Comparison of ENCODE assay signal across 8 mouse cellular contexts in the genomic region with DNA sequence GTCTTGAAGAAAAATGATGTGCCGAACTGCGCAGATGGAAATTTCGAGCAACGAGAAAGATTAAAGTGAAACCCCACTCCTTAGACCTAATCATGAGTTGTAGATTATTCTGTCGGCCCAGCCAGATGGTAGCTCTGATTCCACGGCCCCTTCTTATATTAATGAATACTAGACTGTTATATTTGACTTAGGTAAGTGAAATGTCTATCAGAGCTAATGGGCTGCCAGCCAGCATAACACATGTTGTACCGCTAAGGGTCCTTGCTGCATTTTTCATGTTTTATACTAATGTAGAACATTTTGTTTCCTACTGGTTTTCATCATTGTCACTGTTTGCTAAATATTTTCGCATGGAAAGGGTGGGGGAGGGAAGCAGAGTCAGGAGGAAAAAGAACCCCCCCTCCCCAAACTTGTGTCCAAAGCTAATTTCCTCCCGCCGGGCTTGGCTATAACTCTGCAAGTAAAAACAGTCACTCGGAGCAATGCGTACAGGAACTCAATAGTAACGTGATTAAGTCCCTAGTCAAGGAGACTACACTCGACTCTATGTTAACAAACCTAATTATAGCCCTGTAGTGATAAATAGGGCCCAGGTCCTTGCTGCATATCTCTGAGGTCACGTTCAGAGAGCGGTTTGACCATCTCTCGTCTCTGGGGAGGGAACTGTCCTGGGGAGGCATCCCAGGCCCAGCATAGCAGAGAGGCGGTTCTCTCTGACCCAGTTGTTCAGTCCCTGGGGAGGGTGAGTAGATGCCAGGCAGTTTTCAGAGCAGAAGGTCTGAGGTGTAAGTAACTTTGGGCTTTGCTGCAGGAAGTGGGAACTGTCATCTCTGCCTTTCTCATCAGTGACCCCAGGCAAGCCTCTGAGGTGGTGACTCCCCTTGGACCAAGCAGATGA. TPM values are rescaled to one million over a fixed set of nuclear protein-coding genes. Genes with fewer than 3 reads are reported as not detected.
DNase-seq lines count a peak whose midpoint lies in the region; ATAC-seq lines count a peak whose summit lies in the region.

No protein-coding gene starts in this region.

- H3K27me3 ChIP-seq in forebrain, embryonic 13.5 days, result no peaks in the 10 kb centered on the region
- no peaks in the 10 kb centered on the region for H3K27me3 ChIP-seq in forebrain, embryonic 12.5 days
- H3K27me3 ChIP-seq in embryonic facial prominence, embryonic 10.5 days (replicated peaks; ENCODE audit: low read depth, poor library complexity, severe bottlenecking), result no peaks in the 10 kb centered on the region
- no peaks in the 10 kb centered on the region for H3K27me3 ChIP-seq in hindbrain, embryonic 13.5 days
- peaks cover 19% of the 10 kb centered on the region for H3K27me3 ChIP-seq in limb, embryonic 13.5 days

- H3K36me3 ChIP-seq in forebrain, embryonic 13.5 days (ENCODE audit: poor library complexity, severe bottlenecking), result no peaks in the 10 kb centered on the region
- no peaks in the 10 kb centered on the region for H3K36me3 ChIP-seq in forebrain, embryonic 12.5 days (replicated peaks)
- no peaks in the 10 kb centered on the region for H3K36me3 ChIP-seq in embryonic facial prominence, embryonic 10.5 days (replicated peaks)
- no peaks in the 10 kb centered on the region for H3K36me3 ChIP-seq in hindbrain, embryonic 13.5 days
- no peaks in the 10 kb centered on the region for H3K36me3 ChIP-seq in limb, embryonic 13.5 days

- H3K4me3 ChIP-seq in forebrain, embryonic 13.5 days, result no peak overlapping the region
- no peak overlapping the region for H3K4me3 ChIP-seq in forebrain, embryonic 12.5 days (replicated peaks)
- H3K4me3 ChIP-seq in embryonic facial prominence, embryonic 10.5 days, result 0 out of 2 replicates have a peak overlapping the region, but pooled peaks have one; percentile 19
- H3K4me3 ChIP-seq in hindbrain, embryonic 13.5 days, result no peak overlapping the region
- H3K4me3 ChIP-seq in limb, embryonic 13.5 days, result peak overlapping the region; percentile 25

- DNase-seq in embryonic facial prominence, embryonic 10.5 days (ENCODE audit: low spot score), result no peak
- no peak for DNase-seq in urinary bladder, postnatal 10 days (ENCODE audit: low spot score)
- no peak for DNase-seq in cerebellum, adult 11-12 months
- DNase-seq in thymus, postnatal 36 days, result no peak

- peaks cover 16% of the 10 kb centered on the region for H3K4me1 ChIP-seq in forebrain, embryonic 13.5 days
- H3K4me1 ChIP-seq in forebrain, embryonic 12.5 days, result peaks cover 17% of the 10 kb centered on the region
- H3K4me1 ChIP-seq in embryonic facial prominence, embryonic 10.5 days, result peaks cover 44% of the 10 kb centered on the region
- H3K4me1 ChIP-seq in hindbrain, embryonic 13.5 days (replicated peaks), result peaks cover 26% of the 10 kb centered on the region
- H3K4me1 ChIP-seq in limb, embryonic 13.5 days, result peaks cover 45% of the 10 kb centered on the region

- no peak overlapping the region; the same call in 1 of the 2 replicates for H3K27ac ChIP-seq in forebrain, embryonic 13.5 days
- no peak overlapping the region for H3K27ac ChIP-seq in forebrain, embryonic 12.5 days
- peak overlapping the region; percentile 78 for H3K27ac ChIP-seq in embryonic facial prominence, embryonic 10.5 days (replicated peaks)
- peak overlapping the region; percentile 87 for H3K27ac ChIP-seq in hindbrain, embryonic 13.5 days
- peak overlapping the region; percentile 79; the same call in 1 of the 2 replicates for H3K27ac ChIP-seq in limb, embryonic 13.5 days

- WGBS in forebrain, embryonic 13.5 days, result 72% methylated on average over 18 of the region's 18 CpGs
- 82% methylated on average over 18 of the region's 18 CpGs for WGBS in forebrain, embryonic 12.5 days
- 66% methylated on average over 18 of the region's 18 CpGs for WGBS in embryonic facial prominence, embryonic 10.5 days
- 38% methylated on average over 18 of the region's 18 CpGs for WGBS in hindbrain, embryonic 13.5 days
- WGBS in limb, embryonic 13.5 days, result 6% methylated on average over 18 of the region's 18 CpGs

- ATAC-seq in forebrain, embryonic 13.5 days, result peak; percentile 61; the same call in 1 of the 2 replicates
- no peak for ATAC-seq in forebrain, embryonic 12.5 days (ENCODE audit: low FRiP score)
- ATAC-seq in hindbrain, embryonic 13.5 days (ENCODE audit: low FRiP score), result peak; percentile 41
- ATAC-seq in limb, embryonic 13.5 days (ENCODE audit: low FRiP score, low read depth), result peak; percentile 41

- no peaks in the 10 kb centered on the region for H3K9me3 ChIP-seq in forebrain, embryonic 13.5 days (replicated peaks)
- H3K9me3 ChIP-seq in forebrain, embryonic 12.5 days, result no peaks in the 10 kb centered on the region
- no peaks in the 10 kb centered on the region for H3K9me3 ChIP-seq in embryonic facial prominence, embryonic 10.5 days
- no peaks in the 10 kb centered on the region for H3K9me3 ChIP-seq in hindbrain, embryonic 13.5 days
- H3K9me3 ChIP-seq in limb, embryonic 13.5 days, result peaks cover 6% of the 10 kb centered on the region

- no peak overlapping the region for H3K4me2 ChIP-seq in forebrain, embryonic 13.5 days
- H3K4me2 ChIP-seq in forebrain, embryonic 12.5 days, result no peak overlapping the region
- peak overlapping the region; percentile 46 for H3K4me2 ChIP-seq in hindbrain, embryonic 13.5 days
- peak overlapping the region; percentile 60 for H3K4me2 ChIP-seq in limb, embryonic 13.5 days (replicated peaks)

- H3K9ac ChIP-seq in forebrain, embryonic 13.5 days, result no peak overlapping the region
- no peak overlapping the region for H3K9ac ChIP-seq in forebrain, embryonic 12.5 days
- no peak overlapping the region for H3K9ac ChIP-seq in hindbrain, embryonic 13.5 days
- no peak overlapping the region for H3K9ac ChIP-seq in limb, embryonic 13.5 days

RNA-seq across cellular contexts. Expression of a gene that starts 56.0 kb away (rescaled TPM):
- 17.5 and 19.9 TPM in 2 replicates for polyA plus RNA-seq in forebrain, embryonic 13.5 days (2015; fragmentation: Nextera tagmentation; extraction: Ambion mirVana)
- 13.0 and 16.1 TPM in 2 replicates for polyA plus RNA-seq in forebrain, embryonic 12.5 days (2016; fragmentation: Nextera tagmentation; extraction: Ambion mirVana)
- 17.4 and 18.3 TPM in 2 replicates for polyA plus RNA-seq in embryonic facial prominence, embryonic 10.5 days (2016; fragmentation: Nextera tagmentation; extraction: Ambion mirVana)
- polyA plus RNA-seq in hindbrain, embryonic 13.5 days (2015; fragmentation: Nextera tagmentation; extraction: Ambion mirVana), result 34.2 TPM in 2 replicates
- polyA plus RNA-seq in limb, embryonic 13.5 days (2015; fragmentation: Nextera tagmentation; extraction: Ambion mirVana), result 21.0 and 24.2 TPM in 2 replicates

Comparison
In these comparisons a context has a peak if more than half of its experiments do, and no peak if none do; other contexts are left out.
1. H3K27ac ChIP-seq: peak in embryonic facial prominence, embryonic 10.5 days (single experiment), hindbrain, embryonic 13.5 days (single experiment) and limb, embryonic 13.5 days (single experiment); none in forebrain, embryonic 13.5 days (single experiment) and forebrain, embryonic 12.5 days (single experiment).
2. H3K4me2 ChIP-seq: peak in hindbrain, embryonic 13.5 days (single experiment) and limb, embryonic 13.5 days (single experiment); none in forebrain, embryonic 13.5 days (single experiment) and forebrain, embryonic 12.5 days (single experiment).
3. H3K4me3 ChIP-seq: peak in embryonic facial prominence, embryonic 10.5 days (single experiment) and limb, embryonic 13.5 days (single experiment); none in forebrain, embryonic 13.5 days (single experiment), forebrain, embryonic 12.5 days (single experiment) and hindbrain, embryonic 13.5 days (single experiment).